Mouse (Mus musculus) hindbrain, embryonic 12.5 days (tissue): ENCODE results near the gene Fam114a2. TPM values are rescaled to one million over a fixed set of nuclear protein-coding genes. Genes with fewer than 3 reads are reported as not detected.

Source experiments
- ATAC-seq: fragments of 200-750 bp; cut with Nextera tagmentation; 2 replicates; pipeline ENCODE4 v1.8.0; 2017; ENCODE audit warnings: moderate TSS enrichment; ENCODE audit not compliant: low FRiP score
- H3K27ac ChIP-seq: fragments of 300-500 bp; sonication (generic); 2 replicates; pipeline ENCODE4 v1.5.1; 2016; ENCODE audit warnings: mild to moderate bottlenecking
- H3K27me3 ChIP-seq: fragments of 300-500 bp; sonication (generic); 2 replicates; pipeline ENCODE4 v1.6.1; 2016; ENCODE audit warnings: mild to moderate bottlenecking
- H3K36me3 ChIP-seq: fragments of 300-500 bp; sonication (generic); 2 replicates; pipeline ENCODE4 v1.6.1; 2016; ENCODE audit warnings: mild to moderate bottlenecking
- H3K4me1 ChIP-seq: fragments of 300-500 bp; sonication (generic); 2 replicates; pipeline ENCODE4 v1.6.1; 2016
- H3K4me2 ChIP-seq: fragments of 300-500 bp; sonication (generic); replicated peaks from 2 replicates; pipeline ENCODE4 v1.6.1; 2016; ENCODE audit warnings: mild to moderate bottlenecking
- H3K4me3 ChIP-seq: fragments of 300-500 bp; sonication (generic); 2 replicates; pipeline ENCODE4 v1.5.1; 2016; ENCODE audit warnings: mild to moderate bottlenecking
- H3K9ac ChIP-seq: fragments of 300-500 bp; sonication (generic); 2 replicates; pipeline ENCODE4 v1.6.1; 2016; ENCODE audit warnings: mild to moderate bottlenecking, moderate library complexity
- H3K9me3 ChIP-seq: fragments of 300-500 bp; sonication (generic); replicated peaks from 2 replicates; pipeline ENCODE4 v1.6.1; 2016; ENCODE audit warnings: mild to moderate bottlenecking
- WGBS: fragments of 180-500 bp; shearing (Covaris S2); methylation state at CpG from one replicate; pipeline ENCODE4 v1.1.7; 2016; 5-methylcytosine and 5-hydroxymethylcytosine counted together
- polyA plus RNA-seq: library from polyadenylated mRNA; unstranded; fragments of >200 nt; fragmentation: Nextera tagmentation; extraction: Ambion mirVana; gene quantifications from 2 replicates; pipeline ENCODE4 v1.2.1, GENCODE M21; 2016

Fam114a2 gene
- polyA plus RNA-seq, 1 experiment from 2014 or later, result 86.3 TPM

- Histone ChIP-seq H3K4me1 (no peaks in the 10 kb centered on the region), H3K9ac (0 out of 2 replicates have a peak overlapping the region, but pooled peaks have one; percentile 15), H3K27ac (no peak overlapping the region), H3K27me3 (no peaks in the 10 kb centered on the region), H3K36me3 (no peaks in the 10 kb centered on the region), H3K9me3 (no peaks in the 10 kb centered on the region), H3K4me2 (peak overlapping the region; percentile 19; the same call in 1 of the 2 replicates), H3K4me3 (no peak overlapping the region)
- WGBS, result 52% methylated on average over 23 of the region's 23 CpGs
- peak; percentile 86 for ATAC-seq
Measured at GRCm38 (mm10) chr11:57467159-57468110, 51.0 kb downstream of the Fam114a2 start.

GRCm38 (mm10) chr11:57465844-57466243, 52.6 kb downstream of the Fam114a2 start:
- H3K27ac ChIP-seq, result no peak overlapping the region
- H3K27me3 ChIP-seq, result no peaks in the 10 kb centered on the region
- no peak for ATAC-seq
- H3K9ac ChIP-seq, result no peak overlapping the region
- no peaks in the 10 kb centered on the region for H3K36me3 ChIP-seq
- H3K4me2 ChIP-seq, result no peak overlapping the region
- WGBS, result 87% methylated on average over 3 of the region's 3 CpGs
- H3K4me3 ChIP-seq, result no peak overlapping the region
- H3K9me3 ChIP-seq, result no peaks in the 10 kb centered on the region
- H3K4me1 ChIP-seq, result no peaks in the 10 kb centered on the region

GRCm38 (mm10) chr11:57465025-57465424, 53.4 kb downstream of the Fam114a2 start:
- ATAC-seq, result no peak
- WGBS, result 43% methylated on average over 8 of the region's 8 CpGs
- Histone ChIP-seq H3K4me1 (no peaks in the 10 kb centered on the region), H3K4me2 (no peak overlapping the region), H3K4me3 (no peak overlapping the region), H3K9me3 (no peaks in the 10 kb centered on the region), H3K9ac (no peak overlapping the region), H3K27me3 (no peaks in the 10 kb centered on the region), H3K27ac (no peak overlapping the region), H3K36me3 (no peaks in the 10 kb centered on the region)

- Histone ChIP-seq H3K9me3 (no peaks in the 10 kb centered on the region), H3K4me2 (no peak overlapping the region), H3K4me3 (no peak overlapping the region), H3K27ac (no peak overlapping the region), H3K36me3 (no peaks in the 10 kb centered on the region), H3K4me1 (no peaks in the 10 kb centered on the region), H3K27me3 (no peaks in the 10 kb centered on the region), H3K9ac (no peak overlapping the region)
- WGBS, result 90% methylated on average over 6 of the region's 6 CpGs
- no peak for ATAC-seq
Measured at GRCm38 (mm10) chr11:57459759-57460158, 58.7 kb downstream of the Fam114a2 start.

GRCm38 (mm10) chr11:57454421-57454820, 64.0 kb downstream of the Fam114a2 start:
- ATAC-seq, result no peak
- WGBS, result 58% methylated on average over 5 of the region's 5 CpGs
- no peaks in the 10 kb centered on the region for H3K4me1 ChIP-seq
- H3K36me3 ChIP-seq, result no peaks in the 10 kb centered on the region
- no peak overlapping the region for H3K4me2 ChIP-seq
- H3K27ac ChIP-seq, result no peak overlapping the region
- no peaks in the 10 kb centered on the region for H3K27me3 ChIP-seq
- no peak overlapping the region for H3K9ac ChIP-seq
- no peak overlapping the region for H3K4me3 ChIP-seq
- H3K9me3 ChIP-seq, result no peaks in the 10 kb centered on the region

- Histone ChIP-seq H3K27ac (no peak overlapping the region), H3K9ac (no peak overlapping the region), H3K4me1 (no peaks in the 10 kb centered on the region), H3K4me2 (no peak overlapping the region), H3K36me3 (no peaks in the 10 kb centered on the region), H3K9me3 (no peaks in the 10 kb centered on the region), H3K4me3 (no peak overlapping the region), H3K27me3 (no peaks in the 10 kb centered on the region)
- no peak for ATAC-seq
- WGBS, result 76% methylated on average over 6 of the region's 6 CpGs
Measured at GRCm38 (mm10) chr11:57445237-57445962, 73.0 kb downstream of the Fam114a2 start.

- Histone ChIP-seq H3K4me3 (no peak overlapping the region), H3K27me3 (no peaks in the 10 kb centered on the region), H3K4me1 (no peaks in the 10 kb centered on the region), H3K36me3 (no peaks in the 10 kb centered on the region), H3K4me2 (no peak overlapping the region), H3K27ac (no peak overlapping the region), H3K9me3 (no peaks in the 10 kb centered on the region), H3K9ac (no peak overlapping the region)
- no peak for ATAC-seq
- 24% methylated on average over 1 of the region's 1 CpGs for WGBS
Measured at GRCm38 (mm10) chr11:57434153-57434552, 84.3 kb downstream of the Fam114a2 start.

Other genes with a start within 250 kb of the Fam114a2 start
- 57.6 and 59.7 TPM in 2 replicates for gene Mfap3, start within 50 bp of the Fam114a2 start, polyA plus RNA-seq
- 31.1 and 31.4 TPM in 2 replicates for gene Galnt10, start 126.8 kb upstream of the Fam114a2 start, polyA plus RNA-seq